Mouse (Mus musculus): ENCODE measurements around the gene Tspo. TPM values are rescaled to one million over a fixed set of nuclear protein-coding genes. Genes with fewer than 3 reads are reported as not detected.

The Tspo gene
- total RNA-seq (2021): 381 and 451 TPM in 2 replicates
- long read RNA-seq, transcript Tspo-201 (4 exons, 837 nt): major isoform, 267 of 300 reads
- long read RNA-seq, partial matches to known transcripts: 19 of 300 reads
- long read RNA-seq, other reads (novel, unspliced or antisense): 14 of 300 reads

- DNase-seq: peak; percentile 89
These were observed at the start of gene Tspo, which contains the start of gene Mcat for GRCm38 (mm10) chr15:83563327-83563856. Gene Tspo, plus strand, starts transcription at chr15:83563592. Gene Mcat, minus strand, starts transcription at chr15:83563787.

GRCm38 (mm10) chr15:83515018-83515417 is 48.4 kb upstream of the Tspo start:
- no peak for DNase-seq

GRCm38 (mm10) chr15:83518215-83519048 is 45.0 kb upstream of the Tspo start:
- DNase-seq: peak; percentile 55

- DNase-seq: no peak
These were observed 42.5 kb upstream of the Tspo start for GRCm38 (mm10) chr15:83520861-83521382.

DNA sequence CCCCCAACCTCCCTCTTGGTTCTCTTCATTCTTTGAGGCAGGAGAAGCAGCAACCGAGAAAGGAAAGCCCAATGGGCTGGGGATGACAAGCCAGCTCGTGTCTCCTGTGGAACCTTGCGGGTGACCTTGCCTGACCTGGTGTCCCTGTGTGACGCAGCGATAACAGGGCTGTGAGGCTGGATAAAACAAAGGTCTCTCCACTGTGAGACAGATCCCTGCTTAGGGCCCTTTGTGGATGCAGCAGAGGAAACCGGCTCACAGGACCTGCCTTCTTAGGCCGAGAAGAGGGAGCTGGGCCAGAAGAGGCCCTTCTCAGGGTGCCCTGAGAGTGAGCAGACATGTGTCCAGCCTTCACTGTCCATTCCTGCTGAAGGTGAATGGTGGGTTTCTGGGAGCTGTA is 40.2 kb upstream of the Tspo start:
- peak; percentile 34 for DNase-seq

- no peak for DNase-seq
These were observed 39.6 kb upstream of the Tspo start for GRCm38 (mm10) chr15:83523638-83524332.

GRCm38 (mm10) chr15:83524333-83524729 is 39.1 kb upstream of the Tspo start:
- no peak for DNase-seq

DNA sequence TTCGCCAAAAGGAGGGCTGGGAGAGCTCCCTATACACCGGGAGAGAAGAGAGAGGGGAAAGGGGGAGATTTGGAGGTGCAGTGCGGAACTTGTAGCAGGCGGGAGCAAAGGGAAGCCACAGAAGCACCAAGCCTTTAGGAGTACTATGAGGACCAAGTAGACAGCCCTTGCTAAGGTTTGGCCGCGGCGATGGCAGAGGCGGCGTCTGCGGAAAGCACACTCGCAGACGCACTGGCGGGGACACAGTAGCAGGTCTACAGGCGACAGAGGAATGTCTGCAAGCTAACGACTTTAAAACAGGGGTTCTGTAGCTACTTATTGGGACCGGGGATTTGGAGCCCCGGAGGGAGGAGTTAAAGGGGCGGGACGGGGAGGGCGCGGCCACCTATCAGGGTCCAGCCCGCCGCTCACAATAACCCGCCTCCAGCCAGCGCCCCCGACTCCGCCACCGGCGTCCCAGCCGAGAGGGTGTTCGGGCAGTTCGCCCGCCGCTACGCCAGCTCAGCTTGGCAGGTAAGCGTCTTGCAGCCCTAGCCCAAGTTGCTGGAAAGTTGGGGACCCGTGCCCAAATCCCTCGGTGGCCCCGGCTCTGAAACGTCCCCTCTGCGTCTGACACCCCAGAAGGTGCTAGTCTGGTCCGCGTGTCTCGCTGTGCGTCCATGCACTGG is 36.8 kb upstream of the Tspo start, which contains the start of gene Bik:
Bik (plus strand) TSS at position 439 of the 668 bp plus-strand sequence.
- DNase-seq: peak; percentile 70

DNA sequence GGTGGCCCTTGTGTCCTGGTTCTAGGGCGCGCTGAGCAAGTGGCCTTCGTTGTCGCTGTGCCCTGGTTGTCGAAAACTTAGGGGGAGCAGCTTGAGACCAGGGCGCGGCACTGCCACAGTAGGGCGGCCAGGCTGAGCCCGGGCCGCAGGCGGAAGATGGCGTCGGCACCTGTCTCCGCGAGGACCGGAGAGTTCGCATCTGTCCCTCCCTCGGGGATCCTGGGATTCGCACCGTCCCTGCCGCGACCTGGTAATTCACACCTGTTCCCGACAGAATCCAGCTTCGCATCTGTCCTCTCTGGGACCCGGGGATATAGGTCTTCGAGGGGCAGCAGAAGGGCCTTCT is 36.3 kb upstream of the Tspo start:
- no peak for DNase-seq

GRCm38 (mm10) chr15:83527747-83528146 is 35.6 kb upstream of the Tspo start:
- DNase-seq: no peak

GRCm38 (mm10) chr15:83528892-83529291 is 34.5 kb upstream of the Tspo start:
- DNase-seq: no peak

DNA sequence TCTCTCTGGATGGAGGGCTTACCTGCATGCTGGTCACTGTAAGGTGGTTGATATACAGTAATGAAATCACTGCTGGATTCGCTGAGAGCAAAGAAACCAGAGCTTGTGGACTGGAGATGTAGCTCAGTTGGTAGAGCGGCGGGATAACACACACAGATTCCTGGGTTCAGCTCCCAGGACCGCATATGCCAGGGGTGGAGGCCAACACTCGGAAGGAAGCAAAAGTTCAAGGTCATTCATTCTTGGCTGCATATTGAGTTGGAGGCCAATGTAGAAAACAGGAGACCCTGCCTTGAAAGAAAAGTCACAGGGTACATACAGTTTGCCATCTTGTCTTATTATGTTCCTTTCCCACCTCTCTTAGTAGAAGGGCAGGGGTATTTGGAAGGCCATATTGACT is 33.6 kb upstream of the Tspo start:
- peak; percentile 34 for DNase-seq

GRCm38 (mm10) chr15:83530233-83530632 is 33.2 kb upstream of the Tspo start:
- no peak for DNase-seq

DNA sequence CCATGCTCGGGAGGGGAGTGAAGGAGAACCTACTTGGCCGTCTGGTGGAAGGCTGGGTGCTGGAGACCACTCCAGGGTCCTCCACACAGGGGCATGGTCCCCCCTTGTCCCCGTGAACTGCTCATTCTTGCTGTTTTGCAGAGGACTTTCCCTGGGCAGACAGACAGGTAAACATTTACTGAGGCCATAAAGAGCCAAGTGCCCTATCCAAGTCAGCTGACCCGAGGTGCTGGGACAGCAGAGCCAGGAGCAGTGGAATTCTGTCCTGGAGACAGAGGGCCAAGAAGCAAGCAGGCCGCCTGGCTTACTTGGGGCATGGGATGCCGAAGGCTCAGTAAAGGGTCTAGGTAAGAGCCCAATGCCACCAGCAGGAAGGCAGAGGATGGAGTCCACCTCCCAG is 32.7 kb upstream of the Tspo start:
- DNase-seq: no peak

DNA sequence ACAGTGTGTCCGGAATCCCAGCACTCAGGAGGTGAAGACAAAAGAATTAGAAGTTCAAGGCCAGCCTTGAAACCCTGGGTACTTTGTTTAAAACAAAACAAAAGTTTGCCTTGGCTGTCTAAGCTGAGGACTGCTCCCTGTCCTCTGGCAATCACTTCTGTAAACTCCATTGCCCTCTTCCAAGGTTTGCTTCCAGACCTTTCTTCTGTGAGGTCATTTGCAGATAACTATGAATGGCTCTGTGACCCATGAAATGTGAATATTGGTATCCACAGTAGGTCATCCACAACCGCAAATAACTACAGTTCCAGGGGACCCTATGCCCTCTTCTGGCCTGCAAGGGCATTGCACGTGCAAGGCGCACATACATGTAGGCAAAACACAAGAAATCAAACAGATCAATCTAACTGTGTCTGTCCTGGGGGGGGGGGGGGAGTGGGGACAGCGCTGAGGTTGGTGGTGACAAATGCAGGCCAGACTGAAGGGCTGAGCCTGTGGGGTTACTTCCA is 31.4 kb upstream of the Tspo start:
- no peak for DNase-seq

- DNase-seq: no peak
These were observed 30.8 kb upstream of the Tspo start for GRCm38 (mm10) chr15:83532606-83533005.

DNA sequence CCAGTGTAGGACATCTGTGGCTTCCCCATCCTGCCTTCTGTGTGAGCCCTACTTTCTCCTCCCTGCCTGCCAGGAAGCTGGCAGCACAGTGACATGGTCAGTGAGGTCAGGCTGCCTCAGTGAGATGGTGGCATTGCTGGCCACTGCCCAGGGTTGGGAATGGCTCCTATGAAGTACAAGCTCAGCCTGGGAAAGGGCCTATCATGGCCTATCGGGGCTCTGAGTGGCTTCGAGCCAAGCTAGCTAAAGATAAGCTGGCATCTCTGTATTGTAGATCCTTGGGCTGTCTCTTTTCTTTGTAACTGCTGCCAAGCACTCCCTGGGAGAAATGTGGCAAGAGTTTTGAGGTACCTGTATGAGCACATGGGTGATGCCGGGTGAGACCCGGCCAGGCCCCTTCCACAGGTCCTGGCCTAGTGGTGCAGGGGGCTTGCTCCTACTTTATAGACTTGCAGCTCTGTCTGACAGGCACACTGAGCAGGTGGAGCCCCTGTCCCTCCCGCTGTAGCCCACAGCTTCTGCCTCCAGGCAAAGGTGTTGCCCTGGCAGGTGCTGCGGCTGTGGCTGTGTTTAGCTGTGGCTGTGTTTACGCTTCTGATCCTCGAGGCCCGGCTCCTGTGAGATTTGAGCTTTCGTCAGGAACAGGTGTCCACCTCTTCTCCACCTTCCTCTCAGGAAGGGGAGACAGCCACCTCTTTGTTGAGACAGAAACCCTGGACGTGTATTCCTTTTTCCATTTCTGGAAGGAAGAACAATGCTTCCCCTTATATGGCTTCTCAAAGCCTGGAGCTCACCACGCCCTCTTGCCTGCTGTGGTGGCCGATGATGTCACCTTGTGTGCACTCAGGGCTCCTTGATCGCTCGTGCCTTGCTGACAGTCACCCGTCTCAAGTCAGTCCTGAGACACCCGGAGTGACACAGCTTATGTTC is 28.2 kb upstream of the Tspo start:
- peak; percentile 47 for DNase-seq

- no peak for DNase-seq
These were observed 27.5 kb upstream of the Tspo start for GRCm38 (mm10) chr15:83535890-83536231.

GRCm38 (mm10) chr15:83538855-83539254 is 24.5 kb upstream of the Tspo start:
- no peak for DNase-seq

DNA sequence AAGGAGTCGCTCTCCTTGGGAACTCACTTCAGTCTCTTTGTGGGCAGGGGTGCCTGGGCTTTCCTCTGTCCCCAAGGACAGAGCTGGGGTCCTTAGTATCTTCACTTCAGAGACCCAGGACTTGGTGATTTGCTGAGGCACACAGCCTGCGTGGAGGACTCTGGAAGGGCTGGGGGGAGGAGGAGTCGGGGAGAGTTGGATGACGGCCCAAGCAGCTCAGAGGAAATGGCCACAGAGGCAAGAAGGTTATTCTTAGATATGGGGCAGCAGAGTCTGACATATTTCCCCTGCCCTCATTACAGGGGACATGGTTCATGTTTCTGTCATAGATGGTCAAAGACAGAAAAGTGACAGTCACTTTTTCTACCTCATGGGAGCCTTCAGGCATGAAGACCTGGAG is 23.5 kb upstream of the Tspo start:
- DNase-seq: peak; percentile 67
